Mouse (Mus musculus) layer of hippocampus, adult 18-20 months (tissue): Measurements from ENCODE around the gene Atg9a. TPM values are rescaled to one million over a fixed set of nuclear protein-coding genes. Genes with fewer than 3 reads are reported as not detected.
"Not testable (repeated sequence)": the region's sequence is repeated elsewhere in the genome, so short reads cannot be mapped to it uniquely, and the experiment has no call there.

Experiments
- DNase-seq, 2 experiments: peaks; one replicate each; pipeline ENCODE4 v3.0.0; 2022; ENCODE audit warnings: low spot score in 2 of 2
- long read RNA-seq: library from polyadenylated mRNA; stranded (forward); transcript quantifications from one replicate; pipeline ENCODE4 v2.0.0, GENCODE M21; 2021
- total RNA-seq, 2 experiments: library from RNA; stranded (reverse); gene quantifications; 2 replicates each; pipeline ENCODE4 v1.2.3; 2021

The Atg9a gene
- total RNA-seq, result 100 to 1,000 TPM; 108 to 115 TPM
- long read RNA-seq, full-length matches to known transcripts, result 143 of 201 reads
- long read RNA-seq, partial matches to known transcripts, result 34 of 201 reads
- long read RNA-seq, other reads (novel, unspliced or antisense), result 24 of 201 reads

DNA sequence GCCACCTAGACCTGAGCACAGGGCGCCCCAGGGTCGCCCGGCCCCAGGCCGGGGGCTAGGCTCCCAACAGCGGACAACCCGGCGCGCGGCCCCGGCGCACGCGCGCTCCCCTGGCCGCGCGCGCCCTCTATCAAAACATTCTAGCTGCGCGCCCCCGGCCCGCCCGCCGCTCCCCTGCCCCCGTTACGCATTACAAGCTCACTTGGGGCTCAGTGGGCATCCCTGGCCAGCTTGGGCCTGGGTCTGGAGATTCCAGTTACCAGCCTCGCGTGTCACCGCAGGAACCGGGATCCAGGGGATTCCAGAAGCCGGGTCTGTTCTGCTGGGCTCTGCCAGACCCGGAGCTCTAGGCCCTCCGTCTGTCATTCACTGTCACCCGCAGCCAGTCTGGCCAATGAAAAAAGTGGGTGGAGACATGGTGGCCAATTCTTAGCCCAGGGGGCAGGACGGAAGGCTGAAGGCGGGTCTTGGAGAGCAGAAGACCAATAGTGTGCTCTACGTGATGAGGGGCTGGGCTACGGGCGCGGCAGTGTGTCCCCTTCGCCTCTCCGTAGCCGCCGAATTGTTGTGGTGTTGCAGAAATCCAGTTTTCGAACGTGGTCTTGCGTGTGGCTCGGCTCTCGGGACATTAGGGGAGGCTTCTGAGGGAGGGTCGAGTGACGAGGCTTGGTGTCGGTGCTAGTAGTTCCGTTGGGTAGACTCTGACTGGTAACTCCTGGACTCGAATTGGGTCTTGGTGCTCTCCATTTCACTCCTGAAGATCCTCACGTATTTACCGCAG lies at the start of gene Atg9a, which contains the start of gene Ankzf1:
TSS of gene Atg9a (minus strand) at position 575 of the 781 bp plus-strand sequence.
TSS of gene Ankzf1 (plus strand) at position 530 of the 781 bp plus-strand sequence.
- DNase-seq, result peak; percentile 97 to 98

DNA sequence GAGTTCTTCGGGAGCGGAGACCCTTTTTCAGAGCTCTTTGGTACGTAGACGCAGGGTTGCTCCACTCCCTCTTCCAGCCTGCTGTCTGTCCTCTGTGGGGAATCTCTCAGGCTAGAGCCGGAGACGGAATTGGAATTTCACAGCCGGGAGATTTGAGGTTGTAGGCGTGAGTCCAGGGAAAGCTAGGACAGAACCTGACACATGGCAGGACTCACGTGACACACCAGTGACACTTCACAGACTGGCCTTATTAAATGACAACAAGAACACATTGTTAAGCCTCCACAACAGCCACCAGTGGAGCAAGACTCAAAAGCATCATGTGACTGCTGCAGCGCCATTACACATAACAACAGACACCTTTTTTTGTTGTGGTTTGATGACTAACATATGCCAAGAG lies 47.6 kb upstream of the Atg9a start:
- DNase-seq, result peak in 1 of 2 experiments; percentile 71

DNA sequence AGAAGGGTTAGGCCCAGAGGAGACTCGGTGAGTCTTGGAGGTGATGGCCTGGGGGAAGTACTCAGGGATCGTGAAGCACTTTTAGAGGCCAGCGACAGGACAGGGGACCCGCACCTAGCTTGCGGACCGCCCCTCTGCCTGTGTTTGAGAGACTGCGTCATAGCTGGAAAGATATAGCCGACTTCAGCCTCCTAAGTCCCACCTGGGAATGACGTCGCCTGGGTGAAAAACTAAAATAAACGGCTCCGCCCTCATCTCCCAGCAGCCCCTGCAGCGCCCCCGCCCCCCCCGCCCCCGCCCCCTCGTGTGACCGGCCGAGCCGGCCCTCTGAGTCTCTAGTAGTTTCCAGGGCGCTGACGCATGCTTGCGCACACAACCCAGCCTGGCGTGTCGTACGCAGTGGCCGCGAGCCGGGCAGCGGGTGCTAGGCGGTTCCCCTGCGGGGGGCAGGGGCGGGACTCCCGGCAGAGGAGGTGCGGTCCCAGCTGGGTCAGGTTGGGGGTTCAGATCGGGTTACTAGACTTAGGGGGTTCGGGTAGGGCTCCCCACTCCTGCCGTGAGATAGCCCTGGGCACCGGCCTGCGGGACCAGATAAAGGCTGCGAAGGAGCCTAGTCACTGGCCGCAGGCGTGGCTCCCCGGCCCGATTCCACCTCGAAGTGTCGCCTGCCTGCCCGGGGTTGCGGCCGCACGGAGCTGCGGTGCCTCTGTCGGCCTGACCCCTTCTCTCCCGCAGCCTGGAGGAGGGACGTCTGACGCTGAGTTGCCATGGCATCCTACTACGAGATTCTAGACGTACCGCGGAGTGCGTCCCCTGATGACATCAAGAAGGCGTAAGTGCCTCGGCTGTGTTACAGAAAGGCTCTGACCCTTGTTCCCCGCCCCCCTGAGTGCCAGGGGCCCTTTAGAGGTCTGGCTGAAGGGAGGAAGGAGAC lies 44.4 kb upstream of the Atg9a start, which contains the start of gene Dnajb2:
TSS of gene Dnajb2 (plus strand) at position 290 of the 934 bp plus-strand sequence.
- DNase-seq, result peak; percentile 74 to 86

DNA sequence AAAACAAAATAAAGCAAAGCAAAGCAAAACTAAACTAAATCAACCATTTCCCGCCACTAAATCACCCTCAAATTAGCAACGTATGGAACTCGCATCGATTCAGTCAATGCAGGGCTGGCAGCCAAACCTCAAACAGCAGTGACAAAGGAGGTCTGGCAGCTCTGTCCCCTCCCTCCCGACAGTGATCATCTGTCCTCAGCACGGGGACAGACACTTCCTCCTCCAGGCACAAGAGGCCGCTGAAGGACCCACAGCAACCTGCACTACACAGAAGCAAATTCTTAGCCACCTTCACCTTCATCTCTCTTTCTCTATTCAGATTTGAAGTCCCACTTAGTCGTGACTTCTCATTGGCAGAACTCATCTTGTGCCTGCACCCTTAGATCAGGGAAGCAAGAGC lies 42.6 kb upstream of the Atg9a start:
- peak in 1 of 2 experiments; percentile 86 for DNase-seq

DNA sequence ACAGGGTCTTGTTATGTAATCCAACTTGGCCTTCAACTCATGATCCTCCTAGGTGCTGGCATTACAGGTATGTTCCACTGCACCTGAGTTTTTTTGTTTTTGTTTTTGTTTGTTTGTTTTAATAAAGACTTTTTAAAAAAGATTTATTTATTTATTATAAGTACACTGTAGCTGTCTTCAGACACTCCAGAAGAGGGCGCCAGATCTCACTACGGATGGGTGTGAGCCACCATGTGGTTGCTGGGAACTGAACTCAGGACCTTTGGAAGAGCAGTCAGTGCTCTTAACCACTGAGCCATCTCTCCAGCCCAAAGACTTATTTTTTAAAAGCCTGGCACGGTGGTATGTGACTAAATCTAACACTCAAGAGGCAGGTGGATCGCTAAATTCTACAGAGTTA lies 40.5 kb upstream of the Atg9a start:
- DNase-seq, result not testable (repeated sequence)

DNA sequence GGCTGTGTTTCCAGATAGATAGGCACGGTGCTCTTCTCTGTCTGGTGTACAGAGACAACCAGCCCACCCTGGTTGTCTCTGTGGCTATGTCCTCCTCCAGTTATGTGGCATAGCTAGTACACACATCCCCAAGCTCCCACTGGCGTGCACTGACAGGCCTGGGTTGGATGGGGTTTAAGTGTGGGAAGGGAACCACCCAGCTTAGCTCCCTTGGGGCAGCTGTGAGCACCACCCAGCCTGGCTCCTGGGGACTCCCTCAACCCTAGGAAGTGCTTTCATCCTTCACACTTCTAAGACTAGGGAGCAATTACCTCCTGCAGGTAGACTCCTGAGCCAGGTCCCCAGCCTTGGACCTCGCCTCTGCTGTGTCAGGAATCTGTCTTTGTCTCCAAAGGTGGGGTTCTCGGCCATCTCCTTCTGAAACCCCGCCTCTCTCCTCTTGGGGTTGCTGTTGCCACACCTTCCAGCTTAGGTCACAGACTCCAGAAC lies 39.7 kb upstream of the Atg9a start, which contains the start of gene A630095N17Rik:
TSS of gene A630095N17Rik (minus strand) at position 439 of the 489 bp plus-strand sequence.
- DNase-seq, result no peak

DNA sequence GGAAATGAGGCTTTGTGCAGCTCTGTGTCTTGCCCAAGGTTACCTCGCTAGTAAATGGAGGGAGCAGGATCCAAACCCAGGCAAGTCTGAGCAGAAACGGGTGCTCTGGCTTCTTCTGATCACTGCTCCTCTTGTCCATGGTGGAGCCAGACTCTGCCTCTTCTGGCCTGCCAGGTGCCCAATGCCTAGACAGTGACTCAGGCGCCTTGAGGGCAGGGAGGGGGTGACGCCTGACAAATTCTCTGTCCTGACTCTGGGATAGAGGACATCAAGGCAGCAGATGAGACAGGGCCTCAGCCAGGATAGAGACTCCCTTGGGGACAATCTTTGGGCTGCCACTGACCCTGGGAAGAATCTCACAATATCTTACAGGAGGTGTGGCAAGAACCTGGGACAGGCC lies 39.2 kb upstream of the Atg9a start:
- no peak for DNase-seq

DNA sequence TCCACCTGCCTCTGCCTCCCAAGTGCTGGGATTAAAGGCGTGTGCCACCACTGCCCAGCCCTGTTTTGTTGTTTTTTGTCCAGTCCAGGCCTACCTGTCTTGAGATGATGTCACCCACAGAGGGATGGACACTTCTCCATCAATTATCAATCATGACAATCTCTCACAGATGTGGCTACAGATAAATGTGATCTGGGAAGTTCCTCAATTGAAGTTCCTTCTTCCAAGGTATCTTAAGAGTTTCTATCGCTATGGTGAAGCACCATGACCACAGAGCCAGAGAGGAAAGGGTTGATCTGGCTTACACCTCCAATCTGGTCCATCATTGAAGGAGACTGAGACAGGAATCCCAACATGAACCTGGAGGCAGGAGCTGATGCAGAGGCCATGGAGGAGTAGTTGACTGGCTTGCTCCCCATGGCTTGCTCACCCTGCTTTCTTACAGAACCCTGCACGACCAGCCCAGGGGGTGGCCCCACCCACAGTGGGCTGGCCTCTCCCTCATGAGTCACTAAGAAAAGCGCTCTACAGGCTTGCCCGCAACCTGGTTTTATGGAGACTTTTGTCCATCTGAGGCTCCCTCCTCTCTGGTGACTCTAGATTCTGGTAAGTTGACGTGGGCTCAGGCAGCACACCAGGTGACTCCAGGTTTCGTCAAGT lies 38.5 kb upstream of the Atg9a start:
- DNase-seq, result no peak

DNA sequence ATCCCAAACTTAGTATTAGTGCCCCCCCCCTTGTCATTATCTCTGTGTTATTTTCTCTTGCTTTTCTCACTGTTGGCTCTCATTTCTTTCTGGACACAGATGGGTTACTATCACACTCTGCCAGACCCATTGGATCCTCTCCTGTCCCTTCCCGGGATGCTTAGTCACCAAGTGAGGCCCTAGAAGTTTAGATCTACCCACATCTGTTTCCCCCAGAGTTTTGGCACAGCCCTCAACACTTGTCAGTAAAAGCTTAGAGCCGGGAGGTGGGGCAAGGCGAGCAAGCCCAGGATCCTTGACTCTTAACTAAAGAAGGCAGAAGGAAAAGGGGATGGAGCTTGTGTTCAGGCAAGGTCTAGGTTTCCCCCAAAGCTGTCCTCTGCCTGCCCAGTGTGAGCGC lies 37.2 kb upstream of the Atg9a start:
- no peak for DNase-seq

DNA sequence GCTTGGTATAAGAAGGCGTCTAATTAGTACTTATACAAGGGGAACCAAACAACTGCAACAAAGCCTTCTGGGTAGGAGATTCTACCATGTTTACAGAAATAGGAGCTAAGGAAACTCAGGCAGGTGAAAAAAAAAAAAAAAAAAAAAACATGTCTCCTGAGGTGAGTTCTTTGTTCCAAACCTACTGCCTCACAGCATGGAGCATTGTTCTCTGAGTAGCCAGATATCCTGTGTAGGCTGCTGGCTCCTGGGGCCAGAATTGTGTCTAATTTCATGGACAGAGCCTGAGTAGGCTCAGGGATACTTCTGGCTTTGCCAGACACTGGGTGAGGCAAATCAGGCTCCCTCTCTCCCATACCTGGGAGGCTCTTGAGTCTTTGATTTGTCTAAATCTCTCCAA lies 35.7 kb upstream of the Atg9a start:
- DNase-seq, result no peak

DNA sequence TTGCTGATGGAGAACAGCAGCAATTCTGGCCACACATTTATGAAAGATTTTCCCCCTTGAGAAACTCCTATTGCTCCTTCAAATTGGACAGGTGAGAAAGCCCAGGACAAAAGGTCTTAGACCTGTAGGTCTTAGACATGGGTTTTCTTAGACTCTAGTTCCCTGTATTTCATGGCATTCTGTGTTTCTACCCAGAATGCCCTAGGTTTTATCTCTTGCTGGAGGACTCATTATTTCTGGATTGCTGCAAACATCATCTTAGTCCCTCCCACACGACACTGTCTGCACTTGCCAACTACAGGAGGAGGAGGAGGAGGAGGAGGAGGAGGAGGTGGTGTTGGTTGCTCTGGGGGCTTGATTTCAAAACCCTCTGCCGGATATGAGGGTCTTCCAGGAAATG lies 34.1 kb upstream of the Atg9a start:
- DNase-seq, result no peak

DNA sequence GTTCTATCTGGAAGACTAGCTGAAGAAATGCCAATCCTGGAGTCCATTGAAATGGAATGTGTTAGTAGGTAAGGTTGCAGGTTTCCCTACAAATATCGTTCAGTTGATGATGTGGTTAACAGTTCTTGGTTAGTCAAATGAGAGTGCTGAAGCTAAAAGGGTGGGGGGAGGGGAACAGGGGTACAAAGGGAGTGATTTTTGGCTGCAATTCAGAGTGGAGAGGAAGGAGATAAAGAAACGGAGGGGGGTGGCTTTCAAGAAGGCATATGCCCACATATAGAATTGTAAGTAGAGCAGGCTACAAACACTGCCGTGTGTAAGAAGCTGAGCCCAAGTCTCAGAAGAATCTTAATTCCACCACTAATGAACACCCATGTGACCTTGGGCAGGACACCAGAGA lies 33.5 kb upstream of the Atg9a start:
- no peak for DNase-seq

DNA sequence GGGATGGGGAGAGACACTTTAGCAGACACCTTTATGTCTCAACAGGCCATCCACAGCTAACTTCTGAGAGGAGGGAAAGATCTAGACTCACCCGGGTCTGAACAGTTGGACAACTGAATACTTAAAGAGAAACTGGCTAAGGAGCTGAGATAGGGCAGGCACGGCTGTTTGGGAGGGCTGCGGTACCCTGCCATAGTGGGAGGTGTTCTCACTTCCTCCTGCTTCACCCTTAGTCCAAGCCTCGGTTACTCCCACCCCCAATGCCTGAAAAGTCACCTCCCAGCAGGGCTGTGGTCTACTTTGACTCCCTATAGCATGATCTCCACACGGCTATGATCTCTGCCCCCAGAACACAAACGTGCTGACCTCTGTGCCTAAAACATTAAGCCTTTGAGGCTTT lies 31.5 kb upstream of the Atg9a start:
- DNase-seq, result no peak

DNA sequence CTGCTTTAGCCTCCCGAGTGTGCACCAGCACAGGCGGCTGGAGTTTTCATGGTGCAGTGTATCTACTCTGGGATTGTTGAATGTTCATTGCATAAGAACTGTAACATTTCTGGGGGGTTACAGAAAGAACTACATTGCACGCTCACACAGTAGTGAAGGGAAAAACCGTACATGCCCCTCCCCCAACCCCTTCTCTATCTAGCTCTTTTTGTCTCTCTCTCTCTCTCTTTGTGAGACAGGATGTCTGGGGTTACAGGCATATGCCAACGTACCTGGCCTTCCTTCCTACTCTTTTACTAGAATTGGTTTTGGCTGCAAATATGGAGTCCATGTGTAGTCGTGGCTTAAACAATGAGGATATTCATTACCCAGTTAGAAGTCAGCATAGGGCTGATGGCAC lies 30.9 kb upstream of the Atg9a start:
- no peak for DNase-seq

DNA sequence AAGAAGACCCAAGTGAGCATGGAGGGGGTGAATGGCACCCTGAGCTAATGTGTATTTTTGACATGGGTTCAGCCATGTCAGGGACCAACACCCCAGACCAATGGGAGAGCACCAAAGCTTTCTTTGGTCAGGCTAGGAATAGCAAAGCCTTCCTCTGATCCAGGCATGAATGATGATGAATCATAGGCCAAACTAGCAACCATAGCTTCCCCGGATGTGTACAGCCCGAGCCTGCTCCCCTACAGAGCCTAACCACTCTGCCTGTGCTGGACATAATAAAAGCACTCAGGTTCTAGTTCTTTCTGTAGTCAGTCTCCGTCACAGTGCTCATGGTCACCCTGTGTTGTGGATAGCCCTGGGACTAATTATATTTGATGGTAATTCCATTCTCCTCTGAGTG lies 29.5 kb upstream of the Atg9a start:
- DNase-seq, result no peak

DNA sequence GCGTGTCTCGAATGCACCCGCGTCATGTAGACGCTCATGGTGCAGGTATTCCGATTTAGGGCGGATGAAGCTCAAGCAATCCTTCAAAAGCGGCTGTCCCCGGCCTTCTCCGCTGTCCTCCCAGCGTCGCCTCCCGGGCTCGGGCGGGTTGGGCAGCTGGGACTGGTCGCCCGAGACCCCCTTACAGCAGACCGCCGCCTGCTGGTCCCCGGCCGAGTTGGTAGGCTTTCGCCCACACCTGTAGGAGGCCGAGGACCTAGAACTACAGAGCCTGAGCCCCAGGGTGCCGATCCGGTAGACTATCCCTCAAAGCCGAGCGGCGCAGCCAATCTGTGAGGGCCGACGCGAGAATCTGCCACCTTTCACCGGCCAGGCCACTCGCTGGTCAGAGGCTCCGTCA lies 27.5 kb upstream of the Atg9a start, which contains the start of gene Tuba4a:
TSS of gene Tuba4a (minus strand) at position 335 of the 400 bp plus-strand sequence.
- DNase-seq, result peak in 1 of 2 experiments; percentile 16

DNA sequence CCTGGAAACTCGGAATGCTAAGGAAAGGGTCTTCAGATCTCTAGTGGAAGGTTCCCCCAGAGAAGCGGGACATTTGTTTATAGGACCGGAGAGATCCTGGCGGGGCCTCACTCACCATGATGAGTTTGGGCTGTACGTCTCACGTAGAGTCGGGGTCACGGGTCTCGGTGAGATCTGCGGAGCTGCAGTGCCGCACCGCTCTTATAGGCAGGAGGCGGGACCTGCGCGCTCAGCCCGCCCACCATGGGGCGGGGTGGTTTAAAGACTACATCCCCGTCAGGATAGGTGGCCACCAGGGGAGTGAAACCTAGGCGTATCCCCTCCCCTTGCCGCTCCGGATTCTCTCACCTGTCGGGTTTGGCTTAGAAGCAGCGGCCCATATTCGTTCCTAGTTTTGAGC lies 27.1 kb upstream of the Atg9a start:
- peak; percentile 87 to 95 for DNase-seq

DNA sequence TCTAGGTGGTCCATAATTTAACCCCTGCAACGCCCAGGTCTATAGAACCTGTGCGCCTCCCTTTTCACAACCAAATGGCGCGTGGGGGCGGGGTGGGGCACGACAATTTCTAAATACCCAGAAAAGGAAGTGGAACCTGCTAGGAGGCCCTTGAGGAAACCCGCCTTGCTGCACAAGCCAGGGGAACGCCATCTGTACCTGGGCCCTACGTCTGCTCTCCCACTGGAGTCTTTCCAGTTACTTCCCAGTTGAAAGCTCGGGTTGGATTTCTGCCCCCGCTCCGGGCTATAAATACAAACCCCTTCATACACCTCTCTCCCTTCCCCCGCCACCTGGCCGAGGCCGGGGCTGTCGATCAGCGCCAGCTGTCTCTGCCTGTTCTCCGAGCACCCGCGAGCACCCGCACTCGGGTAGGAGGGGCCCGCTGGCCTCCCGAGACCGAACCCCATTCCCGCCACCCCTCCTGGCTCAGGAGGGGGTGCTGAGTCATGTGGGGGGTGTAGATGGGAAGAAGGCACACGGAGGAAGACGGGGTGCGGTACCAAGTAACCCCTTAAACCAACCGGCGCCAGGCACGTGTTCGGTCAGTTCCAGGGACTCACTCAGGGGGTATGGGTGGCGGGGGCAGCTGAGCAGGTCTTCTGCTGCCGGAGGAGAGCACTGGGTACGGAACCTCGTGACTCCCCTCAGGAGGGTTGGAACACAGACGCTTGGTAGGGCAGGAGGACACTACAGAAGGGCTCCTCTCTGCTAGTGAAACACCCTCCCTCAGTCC lies 26.4 kb upstream of the Atg9a start:
- peak; percentile 62 to 67 for DNase-seq

DNA sequence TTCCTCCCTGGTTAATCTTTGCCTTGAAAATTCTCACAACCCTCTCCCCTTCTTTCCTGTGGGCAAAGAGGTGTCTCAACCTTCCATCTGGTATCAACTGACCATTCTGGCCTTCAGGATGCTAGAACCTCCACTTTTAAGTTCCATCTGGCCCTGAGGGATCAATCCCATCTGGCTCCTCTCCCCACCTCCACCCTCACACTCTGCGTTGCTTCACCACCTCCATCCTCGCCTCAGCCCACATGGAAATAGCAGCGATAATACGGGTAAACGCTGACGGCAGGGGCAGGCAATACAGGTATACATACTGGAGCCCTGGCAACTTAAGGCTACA lies 25.9 kb upstream of the Atg9a start:
- DNase-seq, result peak; percentile 30 to 58
